Mouse (Mus musculus) spleen, postnatal 10 days (tissue): ENCODE measurements around the gene Glg1.

ENCODE experiments used
- DNase-seq, 2 experiments: peaks; one replicate each; pipeline ENCODE4 v3.0.0; 2021 to 2022; ENCODE audit warnings: low spot score in 2 of 2

The Glg1 gene

DNA sequence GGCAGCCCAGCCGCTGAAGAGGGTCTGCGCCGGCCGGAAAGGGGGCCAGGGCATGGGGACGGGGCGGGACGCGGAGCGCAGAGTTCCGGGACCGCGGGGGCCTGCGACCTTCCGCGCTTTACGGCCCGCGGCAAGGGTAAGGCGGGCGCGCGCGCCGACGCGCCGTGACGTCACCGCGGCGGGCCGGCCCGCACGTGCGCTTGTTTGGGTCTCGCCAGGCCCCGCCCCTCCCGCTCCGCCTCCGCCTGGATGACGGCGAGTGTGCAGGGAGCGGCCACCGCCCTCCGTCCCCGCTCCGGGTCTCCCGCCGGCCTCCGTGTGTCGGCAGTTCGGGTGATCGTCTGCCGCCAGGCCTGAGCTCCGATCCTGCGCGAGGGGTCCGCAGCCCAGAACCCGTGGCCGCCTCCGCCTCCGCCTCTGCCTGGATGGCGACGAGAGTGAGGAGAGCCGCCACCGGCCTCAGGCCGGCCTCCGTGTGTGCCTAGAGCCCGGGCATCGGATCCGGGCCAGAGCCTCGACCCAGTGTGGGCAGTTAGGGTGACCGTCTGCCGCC lies 113.5 kb downstream of the Glg1 start:
- DNase-seq = peak; percentile 90 to 96

- DNase-seq = peak in 1 of 2 experiments; percentile 38
These were observed 114.0 kb downstream of the Glg1 start for GRCm38 (mm10) chr8:111144901-111145459.

DNA sequence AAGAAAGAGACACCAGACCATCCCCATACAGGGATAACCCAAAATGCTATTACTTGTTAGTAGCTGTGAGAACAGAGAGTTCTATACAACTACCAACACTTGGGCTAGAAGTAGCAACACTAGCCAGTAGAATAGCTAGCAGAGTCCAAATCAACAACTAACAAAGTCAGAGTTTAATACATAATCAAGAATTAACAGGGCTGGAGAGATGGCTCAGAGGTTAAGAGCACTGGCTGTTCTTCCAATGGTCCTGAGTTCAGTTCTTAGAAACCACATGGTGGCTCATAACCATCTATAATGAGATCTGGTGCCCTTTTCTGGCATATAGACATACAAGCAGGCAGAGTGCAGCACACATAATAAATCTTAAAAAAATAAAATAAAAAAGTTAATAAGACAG lies 116.5 kb downstream of the Glg1 start:
- DNase-seq = no peak

DNA sequence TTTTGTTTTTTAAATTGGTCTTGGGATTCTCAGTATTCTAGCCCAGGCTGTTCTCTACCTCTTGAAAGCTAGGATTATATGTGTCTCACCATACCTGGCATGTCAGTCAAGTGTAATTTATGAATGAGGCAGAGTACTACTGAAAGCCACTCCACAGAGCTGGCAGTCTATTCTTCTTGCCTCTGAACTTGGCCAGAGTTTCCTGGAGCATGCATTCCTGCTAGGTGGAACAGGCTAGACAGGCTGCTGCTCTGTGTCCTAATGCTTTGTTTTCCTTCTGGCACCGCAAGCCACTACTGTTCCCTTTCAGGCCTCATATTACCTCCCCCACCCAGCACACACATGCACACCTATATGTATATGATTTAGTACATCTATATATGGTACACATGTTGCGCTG lies 128.3 kb downstream of the Glg1 start:
- DNase-seq = no peak

- DNase-seq = no peak
These were observed 139.5 kb downstream of the Glg1 start for GRCm38 (mm10) chr8:111119481-111119880.

GRCm38 (mm10) chr8:111114891-111115290 lies 144.1 kb downstream of the Glg1 start:
- DNase-seq = no peak
